8 mouse cellular contexts compared by ENCODE assay signal in genomic region chr2:168072436-168073131, GRCm38 (mm10). TPM values are rescaled to one million over a fixed set of nuclear protein-coding genes. Genes with fewer than 3 reads are reported as not detected.
DNase-seq lines count a peak whose midpoint lies in the region; ATAC-seq lines count a peak whose summit lies in the region.

No protein-coding gene starts in this region.

- H3K9ac ChIP-seq in hindbrain, embryonic 12.5 days = 0 out of 2 replicates have a peak overlapping the region, but pooled peaks have one; percentile 19
- no peak overlapping the region for H3K9ac ChIP-seq in hindbrain, embryonic 14.5 days
- peak overlapping the region; percentile 40; the same call in 1 of the 2 replicates for H3K9ac ChIP-seq in forebrain, embryonic 12.5 days
- no peak overlapping the region for H3K9ac ChIP-seq in hindbrain, embryonic 13.5 days

- no peaks in the 10 kb centered on the region for H3K9me3 ChIP-seq in hindbrain, embryonic 12.5 days (replicated peaks)
- no peaks in the 10 kb centered on the region for H3K9me3 ChIP-seq in hindbrain, embryonic 14.5 days (ENCODE audit: control insufficient read depth, low read length)
- no peaks in the 10 kb centered on the region for H3K9me3 ChIP-seq in forebrain, embryonic 12.5 days
- H3K9me3 ChIP-seq in hindbrain, embryonic 13.5 days = no peaks in the 10 kb centered on the region

- peaks cover 8% of the 10 kb centered on the region for H3K4me1 ChIP-seq in hindbrain, embryonic 12.5 days
- peaks cover 7% of the 10 kb centered on the region; the same call in 1 of the 2 replicates for H3K4me1 ChIP-seq in hindbrain, embryonic 14.5 days (replicated peaks; ENCODE audit: control insufficient read depth, insufficient read depth, low read length)
- H3K4me1 ChIP-seq in forebrain, embryonic 12.5 days = peaks cover 9% of the 10 kb centered on the region
- peaks cover 13% of the 10 kb centered on the region for H3K4me1 ChIP-seq in hindbrain, embryonic 13.5 days (replicated peaks)

- H3K36me3 ChIP-seq in hindbrain, embryonic 12.5 days = no peaks in the 10 kb centered on the region
- H3K36me3 ChIP-seq in hindbrain, embryonic 14.5 days (replicated peaks; ENCODE audit: control insufficient read depth, insufficient read depth) = no peaks in the 10 kb centered on the region
- no peaks in the 10 kb centered on the region for H3K36me3 ChIP-seq in forebrain, embryonic 12.5 days (replicated peaks)
- H3K36me3 ChIP-seq in hindbrain, embryonic 13.5 days = no peaks in the 10 kb centered on the region

- H3K4me2 ChIP-seq in hindbrain, embryonic 12.5 days (replicated peaks) = 0 out of 2 replicates have a peak overlapping the region, but pooled peaks have one; percentile 4
- no peak overlapping the region for H3K4me2 ChIP-seq in hindbrain, embryonic 14.5 days (replicated peaks)
- peak overlapping the region; percentile 13; the same call in 1 of the 2 replicates for H3K4me2 ChIP-seq in forebrain, embryonic 12.5 days
- no peak overlapping the region for H3K4me2 ChIP-seq in hindbrain, embryonic 13.5 days

- whole genome bisulfite sequencing in hindbrain, embryonic 12.5 days = 15% methylated on average over 9 of the region's 12 CpGs
- 12% methylated on average over 12 of the region's 12 CpGs for WGBS in hindbrain, embryonic 14.5 days
- WGBS in forebrain, embryonic 12.5 days = 8% methylated on average over 12 of the region's 12 CpGs
- 13% methylated on average over 9 of the region's 12 CpGs for WGBS in hindbrain, embryonic 13.5 days

- H3K4me3 ChIP-seq in hindbrain, embryonic 12.5 days = no peak overlapping the region
- H3K4me3 ChIP-seq in hindbrain, embryonic 14.5 days (replicated peaks; ENCODE audit: low read length) = no peak overlapping the region
- no peak overlapping the region for H3K4me3 ChIP-seq in forebrain, embryonic 12.5 days (replicated peaks)
- H3K4me3 ChIP-seq in hindbrain, embryonic 13.5 days = no peak overlapping the region

- H3K27me3 ChIP-seq in hindbrain, embryonic 12.5 days = no peaks in the 10 kb centered on the region; the same call in 1 of the 2 replicates
- H3K27me3 ChIP-seq in hindbrain, embryonic 14.5 days (ENCODE audit: control insufficient read depth, insufficient read depth, low read length) = no peaks in the 10 kb centered on the region
- no peaks in the 10 kb centered on the region for H3K27me3 ChIP-seq in forebrain, embryonic 12.5 days
- H3K27me3 ChIP-seq in hindbrain, embryonic 13.5 days = no peaks in the 10 kb centered on the region

- no peak for ATAC-seq in hindbrain, embryonic 12.5 days (ENCODE audit: low FRiP score)
- ATAC-seq in hindbrain, embryonic 14.5 days (ENCODE audit: low FRiP score) = no peak; the same call in 1 of the 2 replicates
- peak; percentile 33; the same call in 1 of the 2 replicates for ATAC-seq in forebrain, embryonic 12.5 days (ENCODE audit: low FRiP score)
- 0 out of 2 replicates have a peak, but pooled peaks have one; percentile 32 for ATAC-seq in hindbrain, embryonic 13.5 days (ENCODE audit: low FRiP score)
- ATAC-seq in erythroid progenitor cell, adult 5-6 weeks (replicated peaks; ENCODE audit: low FRiP score, poor library complexity, severe bottlenecking) = no peak

- H3K27ac ChIP-seq in hindbrain, embryonic 12.5 days = peak overlapping the region; percentile 55; the same call in 1 of the 2 replicates
- H3K27ac ChIP-seq in hindbrain, embryonic 14.5 days = no peak overlapping the region; the same call in 1 of the 2 replicates
- peak overlapping the region; percentile 63 for H3K27ac ChIP-seq in forebrain, embryonic 12.5 days
- peak overlapping the region; percentile 19 for H3K27ac ChIP-seq in hindbrain, embryonic 13.5 days

- no peak for DNase-seq in hindbrain, embryonic 14.5 days (ENCODE audit: low spot score)
- peak; percentile 96 for DNase-seq in Muller cell, postnatal 12 days (ENCODE audit: inconsistent ontology term)
- peak; percentile 53 to 85 for DNase-seq in lung, postnatal 4 days
- DNase-seq in spleen, adult 18-20 months = no peak

RNA-seq across cellular contexts. Expression of gene Pard6b, which starts 8.2 kb away (rescaled TPM):
- 9.6 and 10.9 TPM in 2 replicates for polyA plus RNA-seq in hindbrain, embryonic 12.5 days (2016; fragmentation: Nextera tagmentation; extraction: Ambion mirVana)
- 9.5 and 10.0 TPM in 2 replicates for polyA plus RNA-seq in hindbrain, embryonic 14.5 days (2014; fragmentation: Nextera tagmentation; extraction: Ambion mirVana)
- polyA plus RNA-seq in forebrain, embryonic 12.5 days (2016; fragmentation: Nextera tagmentation; extraction: Ambion mirVana) = 11.4 and 13.5 TPM in 2 replicates
- polyA plus RNA-seq in hindbrain, embryonic 13.5 days (2015; fragmentation: Nextera tagmentation; extraction: Ambion mirVana) = 7.5 and 7.9 TPM in 2 replicates
- total RNA-seq in erythroid progenitor cell, adult 5-6 weeks (2015; ENCODE audit: low replicate concordance) = not detected in 2 replicates
- total RNA-seq in erythroid progenitor cell, adult 5-6 weeks (2017; ENCODE audit: low replicate concordance) = 0.13 TPM in 1 of 2 replicates, not detected in the other

Comparison
In these comparisons a context has a peak if more than half of its experiments do, and no peak if none do; other contexts are left out.
1. ATAC-seq: peak in forebrain, embryonic 12.5 days (single experiment) and hindbrain, embryonic 13.5 days (single experiment); none in hindbrain, embryonic 12.5 days (single experiment), hindbrain, embryonic 14.5 days (single experiment) and erythroid progenitor cell, adult 5-6 weeks (single experiment).
2. H3K4me2 ChIP-seq: peak in hindbrain, embryonic 12.5 days (single experiment) and forebrain, embryonic 12.5 days (single experiment); none in hindbrain, embryonic 14.5 days (single experiment) and hindbrain, embryonic 13.5 days (single experiment).
3. H3K9ac ChIP-seq: peak in hindbrain, embryonic 12.5 days (single experiment) and forebrain, embryonic 12.5 days (single experiment); none in hindbrain, embryonic 14.5 days (single experiment) and hindbrain, embryonic 13.5 days (single experiment).
4. DNase-seq: peak in Muller cell, postnatal 12 days (single experiment) and lung, postnatal 4 days (2 of 2); none in hindbrain, embryonic 14.5 days (single experiment) and spleen, adult 18-20 months (0 of 2).